14 mouse cellular contexts compared by ENCODE assay signal in genomic region chr14:101307920-101308319, GRCm38 (mm10).
"Had no signal": no experiment of that assay in that cellular context is flagged by ENCODE, and none has a peak within 500 bp of the region (broad histone marks: within the 10 kb centered on the region; RNA-seq: fewer than 3 reads in every experiment).

No protein-coding gene starts in this region.

- H3K27me3 ChIP-seq: kidney, embryonic 15.5 days; liver, embryonic 13.5 days had no signal

- H3K4me2 ChIP-seq: kidney, embryonic 15.5 days; liver, embryonic 13.5 days; midbrain, embryonic 11.5 days had no signal

- H3K9me3 ChIP-seq: kidney, embryonic 15.5 days; liver, embryonic 13.5 days had no signal

- H3K27ac ChIP-seq: kidney, embryonic 15.5 days; left cerebral cortex, adult 2 months; liver, embryonic 13.5 days; stomach, postnatal 0 days had no signal

- H3K9ac ChIP-seq: kidney, embryonic 15.5 days; liver, embryonic 13.5 days had no signal

- H3K4me3 ChIP-seq: kidney, embryonic 15.5 days; left cerebral cortex, adult 2 months; liver, embryonic 13.5 days had no signal

- H3K4me1 ChIP-seq: kidney, embryonic 15.5 days; liver, embryonic 13.5 days had no signal

- DNase-seq: kidney, adult 8-10 months; kidney, postnatal 10 days; kidney, postnatal 36 days; layer of hippocampus, postnatal 36 days; liver, embryonic 13.5 days; lung, adult 2 months; lung, postnatal 14 days; lung, postnatal 4 days; midbrain, embryonic 14.5 days; thymus, postnatal 25 days had no signal

- H3K36me3 ChIP-seq: kidney, embryonic 15.5 days; liver, embryonic 13.5 days had no signal
